Mouse (Mus musculus) MEL (cell line): ENCODE measurements at regions not wholly inside any gene's neighbourhood (a gene's known extent, or its start where the extent isn't known, plus 50 kb on each side); places are given as distances from the start of the nearest gene placed in this dataset.

ENCODE experiments used
- DNase-seq: peaks from one replicate; pipeline ENCODE4 v3.0.0; 2011; ENCODE audit warnings: low read depth, low spot score
- H3K27ac ChIP-seq: 2 replicates; pipeline ENCODE4 v1.5.1; 2012; ENCODE audit warnings: low read depth, mild to moderate bottlenecking, control low read depth, low read length, moderate library complexity; ENCODE audit not compliant: control insufficient read depth
- H3K27me3 ChIP-seq, 2 experiments: fragments of 150-350 bp in 1 of 2; sonication (generic) in 1 of 2; 2 replicates each; pipeline ENCODE4 v1.6.1; 2012; ENCODE audit warnings: low read length in 2 of 2, mild to moderate bottlenecking in 2 of 2, improper control_type of control experiment in 1 of 2, moderate library complexity in 1 of 2; ENCODE audit not compliant: insufficient read depth in 2 of 2, control insufficient read depth in 1 of 2
- H3K36me3 ChIP-seq, 2 experiments: 2 replicates each; pipeline ENCODE4 v1.6.1; 2012 to 2014; ENCODE audit warnings: low read length in 2 of 2, improper control_type of control experiment in 1 of 2, inconsistent platforms in 1 of 2, mild to moderate bottlenecking in 1 of 2; ENCODE audit not compliant: insufficient read depth in 2 of 2, control insufficient read depth in 1 of 2
- H3K4me1 ChIP-seq, 2 experiments: fragments of 150-350 bp in 1 of 2; sonication (generic) in 1 of 2; 2 replicates each; pipeline ENCODE4 v1.6.1; 2012; ENCODE audit warnings: low read length in 2 of 2, improper control_type of control experiment in 1 of 2, mild to moderate bottlenecking in 1 of 2; ENCODE audit not compliant: insufficient read depth in 2 of 2, control insufficient read depth in 1 of 2
- H3K4me3 ChIP-seq, 2 experiments: fragments of 150-350 bp in 1 of 2; sonication (generic) in 1 of 2; 2 replicates each; pipeline ENCODE4 v1.5.1; 2012; ENCODE audit warnings: low read depth in 2 of 2, low read length in 2 of 2, mild to moderate bottlenecking in 2 of 2, moderate library complexity in 2 of 2, control low read depth in 1 of 2, improper control_type of control experiment in 1 of 2; ENCODE audit not compliant: control insufficient read depth in 1 of 2, insufficient read depth in 1 of 2
- H3K79me2 ChIP-seq: 2 replicates; pipeline ENCODE4 v1.6.1; 2012; ENCODE audit warnings: mild to moderate bottlenecking, low read length, moderate library complexity; ENCODE audit not compliant: control insufficient read depth, poor library complexity, insufficient read depth
- H3K9ac ChIP-seq: 2 replicates; pipeline ENCODE4 v1.6.1; 2012; ENCODE audit warnings: low read depth, mild to moderate bottlenecking, control low read depth, low read length, moderate library complexity; ENCODE audit not compliant: control insufficient read depth, poor library complexity, severe bottlenecking
- H3K9me3 ChIP-seq: fragments of 150-350 bp; sonication (generic); replicated peaks from 2 replicates; pipeline ENCODE4 v1.6.1; 2012; ENCODE audit warnings: mild to moderate bottlenecking, low read length, improper control_type of control experiment, moderate library complexity; ENCODE audit not compliant: insufficient read depth
- CHD1 ChIP-seq: IDR thresholded peaks from 2 replicates; pipeline ENCODE4 v1.6.1; 2012; ENCODE audit warnings: low read depth, mild to moderate bottlenecking, inconsistent platforms, low read length, improper control_type of control experiment
- EP300 ChIP-seq, 2 experiments: IDR thresholded peaks; 2 replicates each; pipeline ENCODE4 v1.6.1; 2011; ENCODE audit warnings: improper control_type of control experiment in 2 of 2, low read length in 2 of 2, low read depth in 1 of 2, mild to moderate bottlenecking in 1 of 2
- GABPA ChIP-seq: IDR thresholded peaks from 2 replicates; pipeline ENCODE4 v1.6.1; 2012; ENCODE audit warnings: low read depth, mild to moderate bottlenecking, inconsistent platforms, low read length, improper control_type of control experiment, moderate library complexity
- MAFK ChIP-seq: IDR thresholded peaks from 2 replicates; pipeline ENCODE4 v1.6.1; 2011; ENCODE audit warnings: low read depth, mild to moderate bottlenecking, low read length, improper control_type of control experiment, borderline replicate concordance
- MXI1 ChIP-seq: IDR thresholded peaks from 2 replicates; pipeline ENCODE4 v1.6.1; 2011; ENCODE audit warnings: mild to moderate bottlenecking, low read depth, low read length, improper control_type of control experiment
- MYB ChIP-seq: IDR thresholded peaks from 2 replicates; pipeline ENCODE4 v1.6.1; 2011; ENCODE audit warnings: mild to moderate bottlenecking, low read depth, low read length, improper control_type of control experiment
- NELFE ChIP-seq: IDR thresholded peaks from 2 replicates; pipeline ENCODE4 v1.6.1; 2011; ENCODE audit warnings: low read depth, low read length, improper control_type of control experiment
- POLR2A ChIP-seq, 2 experiments: IDR thresholded peaks; 2 replicates each; pipeline ENCODE4 v1.6.1; 2011 to 2012; ENCODE audit warnings: low read length in 2 of 2, mild to moderate bottlenecking in 2 of 2, control low read depth in 1 of 2, improper control_type of control experiment in 1 of 2, low read depth in 1 of 2, moderate library complexity in 1 of 2; ENCODE audit not compliant: control insufficient read depth in 1 of 2, insufficient read depth in 1 of 2, poor library complexity in 1 of 2
- POLR2AphosphoS2 ChIP-seq: IDR thresholded peaks from 2 replicates; pipeline ENCODE4 v1.6.1; 2011; ENCODE audit warnings: low read length, improper control_type of control experiment
- RAD21 ChIP-seq: IDR thresholded peaks from 2 replicates; pipeline ENCODE4 v1.6.1; 2011; ENCODE audit warnings: mild to moderate bottlenecking, low read depth, low read length, improper control_type of control experiment
- RCOR1 ChIP-seq: IDR thresholded peaks from 2 replicates; pipeline ENCODE4 v1.6.1; 2012; ENCODE audit warnings: low read depth, mild to moderate bottlenecking, inconsistent platforms, low read length, improper control_type of control experiment
- TAL1 ChIP-seq: IDR thresholded peaks from 2 replicates; pipeline ENCODE4 v1.6.1; 2012; ENCODE audit warnings: mild to moderate bottlenecking, inconsistent platforms, low read length, moderate library complexity, mixed read lengths
- USF2 ChIP-seq, 2 experiments: IDR thresholded peaks; 2 replicates each; pipeline ENCODE4 v1.6.1; 2011 to 2012; ENCODE audit warnings: improper control_type of control experiment in 2 of 2, low read length in 2 of 2, borderline replicate concordance in 1 of 2, inconsistent platforms in 1 of 2, low read depth in 1 of 2, mild to moderate bottlenecking in 1 of 2; ENCODE audit not compliant: insufficient read depth in 1 of 2
- ZC3H11A ChIP-seq: IDR thresholded peaks from 2 replicates; pipeline ENCODE4 v1.6.1; 2012; ENCODE audit warnings: low read depth, mild to moderate bottlenecking, inconsistent platforms, low read length, improper control_type of control experiment
- ZKSCAN1 ChIP-seq: IDR thresholded peaks from 2 replicates; pipeline ENCODE4 v1.6.1; 2012; ENCODE audit warnings: low read depth, mild to moderate bottlenecking, inconsistent platforms, low read length, improper control_type of control experiment, moderate library complexity

DNA sequence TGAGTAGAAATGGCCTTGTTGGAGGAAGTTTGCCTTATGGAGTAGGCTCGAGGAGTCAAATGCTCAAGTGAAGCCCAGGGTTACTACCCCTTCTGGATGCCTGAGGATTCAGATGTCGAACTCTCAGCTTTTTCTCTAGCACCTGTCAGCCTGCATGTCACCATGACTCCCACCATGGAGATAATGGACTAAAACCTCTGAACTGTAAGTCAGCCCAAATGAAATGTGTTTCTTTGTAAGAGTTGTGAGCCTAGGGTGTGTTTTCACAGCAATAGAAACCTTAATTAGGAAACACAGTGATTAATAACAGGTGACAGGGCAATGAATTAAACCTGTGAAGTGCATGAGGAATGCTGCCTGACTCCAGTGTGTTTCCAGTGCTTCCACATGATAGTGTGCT, 779.3 kb upstream of the Pcdh17 start:
- TF ChIP-seq EP300 (IDR thresholded peaks at IDR 0.05; ENCODE audit: low read depth in 1 of 2, low read length in 2 of 2) (no peak), MAFK (no peak), USF2 (IDR thresholded peaks at IDR 0.05; ENCODE audit: borderline replicate concordance in 1 of 2, insufficient read depth in 1 of 2, low read depth in 1 of 2, low read length in 2 of 2) (no peak), RAD21 (no peak), CHD1 (no peak), POLR2A (IDR thresholded peaks at IDR 0.05; ENCODE audit: control insufficient read depth in 1 of 2, insufficient read depth in 1 of 2, low read depth in 1 of 2, low read length in 2 of 2, poor library complexity in 1 of 2) (no peak), POLR2AphosphoS2 (no peak), NELFE (no peak), MYB (no peak), GABPA (no peak), TAL1 (no peak), MXI1 (no peak), ZKSCAN1 (no peak), RCOR1 (no peak), ZC3H11A (no peak)
- Histone ChIP-seq H3K27ac (no peak overlapping the region), H3K4me3 (no peak overlapping the region), H3K9ac (no peak overlapping the region), H3K79me2 (no peaks in the 10 kb centered on the region), H3K9me3 (no peaks in the 10 kb centered on the region), H3K4me1 (0 out of 4 replicates have a peak, but pooled peaks cover 0 to 3% of the 10 kb centered on the region in 2 experiments), H3K27me3 (no peaks in the 10 kb centered on the region), H3K36me3 (no peaks in the 10 kb centered on the region)
- DNase-seq, result no peak
